Mouse (Mus musculus): ENCODE measurements at regions not wholly inside any gene's neighbourhood (a gene's known extent, or its start where the extent isn't known, plus 50 kb on each side); places are given as distances from the start of the nearest gene placed in this dataset.

DNA sequence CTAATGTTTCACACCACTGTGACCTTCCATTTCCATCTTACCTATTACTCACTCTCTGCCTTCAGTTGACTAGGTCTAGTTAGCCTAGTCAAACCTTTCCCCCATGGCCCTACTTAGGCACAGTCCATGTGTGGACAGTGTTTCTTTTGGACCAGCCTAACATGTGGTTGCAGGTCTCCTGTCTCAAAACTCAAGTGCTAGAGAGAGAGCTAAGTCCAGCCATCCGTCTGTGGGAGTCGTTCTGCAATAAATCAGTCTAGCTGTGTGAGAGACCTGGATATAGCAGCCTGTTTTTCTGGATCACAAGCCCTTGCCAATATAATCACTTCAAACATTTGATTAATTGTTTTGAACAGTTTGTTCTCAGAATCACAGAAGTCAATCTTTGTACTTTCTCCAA, 57.2 kb upstream of the Arhgef26 start:
- H3K4me3 ChIP-seq: no peak overlapping the region
- WGBS: 88% methylated on average over 2 of the region's 2 CpGs

More for the DNA sequence above, 57.2 kb upstream of the Arhgef26 start:
- ATAC-seq (ENCODE audit: low FRiP score): no peak
- H3K27me3 ChIP-seq: no peaks in the 10 kb centered on the region
- H3K27ac ChIP-seq: no peak overlapping the region
- no peak overlapping the region for H3K9ac ChIP-seq
- H3K36me3 ChIP-seq: no peaks in the 10 kb centered on the region
- no peaks in the 10 kb centered on the region for H3K4me1 ChIP-seq
- H3K4me2 ChIP-seq (replicated peaks): no peak overlapping the region
- no peaks in the 10 kb centered on the region for H3K9me3 ChIP-seq (replicated peaks)
